Mouse (Mus musculus) myocyte (in vitro differentiated cells): ENCODE results near the gene Tmem53.

Experiments
- CEBPB ChIP-seq: IDR thresholded peaks from 2 replicates; pipeline ENCODE4 v1.6.1; 2011; ENCODE audit warnings: mild to moderate bottlenecking, moderate library complexity; ENCODE audit not compliant: poor library complexity, insufficient read depth, severe bottlenecking
- E2F4 ChIP-seq: IDR thresholded peaks from one replicate; pipeline ENCODE4 v1.6.1; 2011; ENCODE audit warnings: mild to moderate bottlenecking, control low read depth, moderate library complexity; ENCODE audit not compliant: insufficient read depth
- MAX ChIP-seq: IDR thresholded peaks from one replicate; pipeline ENCODE4 v1.6.1; 2011; ENCODE audit warnings: low read depth, mild to moderate bottlenecking, control low read depth
- MYOG ChIP-seq, 3 experiments: IDR thresholded peaks; one replicate each; pipeline ENCODE4 v1.6.1; 2011; ENCODE audit warnings: control low read depth in 2 of 3, low read depth in 2 of 3, mild to moderate bottlenecking in 2 of 3; ENCODE audit not compliant: insufficient read length in 2 of 3, control insufficient read depth in 1 of 3, insufficient read depth in 1 of 3
- POLR2A ChIP-seq: IDR thresholded peaks from one replicate; pipeline ENCODE4 v1.6.1; 2011; ENCODE audit warnings: low read depth, mild to moderate bottlenecking, control low read depth, moderate library complexity; ENCODE audit not compliant: insufficient read length
- POLR2AphosphoS2 ChIP-seq: IDR thresholded peaks from one replicate; pipeline ENCODE4 v1.6.1; 2011; ENCODE audit warnings: low read depth, control low read depth; ENCODE audit not compliant: insufficient read length
- REST ChIP-seq: IDR thresholded peaks from one replicate; pipeline ENCODE4 v1.6.1; 2011; ENCODE audit warnings: mild to moderate bottlenecking, control low read depth, moderate library complexity; ENCODE audit not compliant: insufficient read depth, insufficient read length
- SRF ChIP-seq: IDR thresholded peaks from one replicate; pipeline ENCODE4 v1.6.1; 2011; ENCODE audit warnings: low read depth; ENCODE audit not compliant: control insufficient read depth, insufficient read length
- TCF12 ChIP-seq: IDR thresholded peaks from one replicate; pipeline ENCODE4 v1.6.1; 2011; ENCODE audit warnings: mild to moderate bottlenecking, control low read depth; ENCODE audit not compliant: poor library complexity, insufficient read depth, severe bottlenecking
- TCF3 ChIP-seq: IDR thresholded peaks from one replicate; pipeline ENCODE4 v1.6.1; 2011; ENCODE audit warnings: low read depth, control low read depth; ENCODE audit not compliant: insufficient read length
- USF1 ChIP-seq: IDR thresholded peaks from one replicate; pipeline ENCODE4 v1.6.1; 2011; ENCODE audit warnings: low read depth, mild to moderate bottlenecking, control low read depth, moderate library complexity

- TF ChIP-seq USF1 (no peak), POLR2A (no peak), SRF (no peak), TCF12 (no peak), MAX (no peak), REST (no peak), CEBPB (no peak), MYOG (IDR thresholded peaks at IDR 0.05; ENCODE audit: control insufficient read depth in 1 of 3, insufficient read depth in 1 of 3, insufficient read length in 2 of 3, low read depth in 2 of 3) (no peak), TCF3 (no peak), POLR2AphosphoS2 (no peak), E2F4 (no peak)
Measured at GRCm38 (mm10) chr4:117230331-117230730, 21.4 kb upstream of the Tmem53 start.
